ENCODE assay signal across 30 mouse cellular contexts in genomic region chr2:113784851-113785250, GRCm38 (mm10). TPM values are rescaled to one million over a fixed set of nuclear protein-coding genes. Genes with fewer than 3 reads are reported as not detected.
"Had no signal": no experiment of that assay in that cellular context is flagged by ENCODE, and none has a peak within 500 bp of the region (broad histone marks: within the 10 kb centered on the region; RNA-seq: fewer than 3 reads in every experiment).

No protein-coding gene starts in this region.

- H3K27ac ChIP-seq: left cerebral cortex, adult 2 months; limb, embryonic 10.5 days; limb, embryonic 12.5 days; limb, embryonic 13.5 days; limb, embryonic 15.5 days; liver, embryonic 12.5 days; liver, embryonic 13.5 days; liver, embryonic 14.5 days; liver, embryonic 15.5 days; macrophage; midbrain, embryonic 10.5 days; midbrain, embryonic 12.5 days; midbrain, embryonic 13.5 days; midbrain, embryonic 15.5 days; neural tube, embryonic 12.5 days; neural tube, embryonic 13.5 days had no signal

- H3K9ac ChIP-seq: limb, embryonic 12.5 days; limb, embryonic 13.5 days; limb, embryonic 15.5 days; liver, embryonic 12.5 days; liver, embryonic 13.5 days; liver, embryonic 14.5 days; liver, embryonic 15.5 days; liver, postnatal 0 days; midbrain, embryonic 12.5 days; midbrain, embryonic 13.5 days; midbrain, embryonic 15.5 days; neural tube, embryonic 12.5 days; neural tube, embryonic 13.5 days had no signal

- H3K36me3 ChIP-seq: limb, embryonic 10.5 days; limb, embryonic 12.5 days; limb, embryonic 13.5 days; limb, embryonic 15.5 days; liver, embryonic 12.5 days; liver, embryonic 13.5 days; liver, embryonic 15.5 days had no signal

- H3K4me1 ChIP-seq: limb, embryonic 10.5 days; limb, embryonic 12.5 days; liver, embryonic 12.5 days; liver, embryonic 13.5 days; liver, embryonic 15.5 days; megakaryocyte, embryonic 14.5 days; midbrain, embryonic 10.5 days; midbrain, embryonic 12.5 days; midbrain, embryonic 13.5 days; midbrain, embryonic 15.5 days; neural tube, embryonic 12.5 days; neural tube, embryonic 13.5 days had no signal

- H3K4me2 ChIP-seq: limb, embryonic 12.5 days; limb, embryonic 13.5 days; limb, embryonic 15.5 days; liver, embryonic 11.5 days; liver, embryonic 12.5 days; liver, embryonic 13.5 days; liver, embryonic 15.5 days; midbrain, embryonic 11.5 days; midbrain, embryonic 12.5 days; midbrain, embryonic 13.5 days; midbrain, embryonic 15.5 days; neural tube, embryonic 12.5 days; neural tube, embryonic 13.5 days had no signal

- DNase-seq: left cerebral cortex, postnatal 4 days; liver; liver, embryonic 13.5 days; liver, postnatal 0 days; lung, adult 18-20 months; lung, postnatal 10 days; lung, postnatal 14 days; midbrain, embryonic 14.5 days had no signal

- H3K9me3 ChIP-seq: limb, embryonic 10.5 days; limb, embryonic 12.5 days; limb, embryonic 13.5 days; limb, embryonic 15.5 days; liver, embryonic 12.5 days; liver, embryonic 13.5 days; liver, embryonic 15.5 days; megakaryocyte, embryonic 14.5 days; midbrain, embryonic 10.5 days; midbrain, embryonic 12.5 days; midbrain, embryonic 13.5 days; midbrain, embryonic 15.5 days; neural tube, embryonic 12.5 days; neural tube, embryonic 13.5 days had no signal

- ATAC-seq: liver, embryonic 12.5 days; liver, postnatal 0 days; lung, postnatal 0 days; midbrain, embryonic 13.5 days; midbrain, embryonic 15.5 days; midbrain, embryonic 16.5 days had no signal

- H3K27me3 ChIP-seq: limb, embryonic 12.5 days; limb, embryonic 13.5 days; limb, embryonic 15.5 days; liver, embryonic 12.5 days; liver, embryonic 13.5 days; liver, embryonic 15.5 days; midbrain, embryonic 12.5 days; midbrain, embryonic 13.5 days; midbrain, embryonic 15.5 days; neural tube, embryonic 12.5 days; neural tube, embryonic 13.5 days had no signal

- H3K4me3 ChIP-seq: left cerebral cortex, adult 2 months; limb, embryonic 10.5 days; limb, embryonic 12.5 days; limb, embryonic 13.5 days; limb, embryonic 15.5 days; liver, embryonic 12.5 days; liver, embryonic 13.5 days; liver, embryonic 15.5 days; megakaryocyte, embryonic 14.5 days; midbrain, embryonic 10.5 days; midbrain, embryonic 12.5 days; midbrain, embryonic 13.5 days; midbrain, embryonic 15.5 days; myocyte; neural tube, embryonic 12.5 days; neural tube, embryonic 13.5 days had no signal

RNA-seq across cellular contexts. Expression of gene Grem1, which starts 26.4 kb away (rescaled TPM):
- polyA plus RNA-seq: liver, adult 2 months; liver, embryonic 13.5 days; liver, embryonic 14.5 days; liver, postnatal 0 days had no signal

RNA-seq across cellular contexts. Expression of gene Scg5, which starts 44.1 kb away (rescaled TPM):
- polyA plus RNA-seq: liver, embryonic 12.5 days; macrophage had no signal
